Mouse (Mus musculus): ENCODE measurements around the gene Gm4847. TPM values are rescaled to one million over a fixed set of nuclear protein-coding genes. Genes with fewer than 3 reads are reported as not detected.

The Gm4847 gene
- total RNA-seq (2021) (not detected), polyA plus RNA-seq (2012; rRNA removed) (not detected in 2 replicates)
- long read RNA-seq = 0 reads

DNA sequence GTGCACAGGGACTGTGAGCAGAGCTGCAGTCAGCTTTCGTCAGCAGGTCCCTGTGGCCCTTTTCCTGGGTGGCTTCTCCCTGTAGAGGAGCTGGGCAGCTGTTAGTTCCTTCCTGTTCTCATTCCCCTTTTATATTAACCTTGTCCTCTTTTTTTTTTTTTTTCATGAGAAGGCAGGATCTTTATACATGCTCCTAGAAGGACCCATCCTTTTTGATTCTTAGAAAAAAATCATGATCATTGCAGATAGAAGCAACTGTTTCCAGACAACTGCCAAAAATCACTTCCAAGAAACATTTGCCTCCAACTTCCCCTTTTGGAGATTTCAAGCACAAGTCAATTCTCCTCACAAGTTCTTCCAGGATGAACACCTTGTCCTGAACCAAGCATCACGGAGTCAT lies at the start of gene Gm4847:
TSS of gene Gm4847 (minus strand) at position 101 of the 400 bp plus-strand sequence.
- Histone ChIP-seq H3K27me3 (ENCODE audit: control insufficient read depth, insufficient read depth, low read length) (no peaks in the 10 kb centered on the region), H3K9ac (ENCODE audit: low read depth, low read length) (no peak within 1 kb of the TSS), H3K27ac (no peak within 1 kb of the TSS), H3K36me3 (ENCODE audit: control insufficient read depth, insufficient read depth, low read length) (no peaks in the 10 kb centered on the region), H3K4me3 (no peak within 1 kb of the TSS), H3K79me2 (replicated peaks; ENCODE audit: control insufficient read depth, insufficient read depth, low read length) (no peaks in the 10 kb centered on the region), H3K4me1 (ENCODE audit: control insufficient read depth, insufficient read depth, low read length) (no peaks in the 10 kb centered on the region)
- DNase-seq = no peak
- WGBS = 81% methylated on average over 2 of the region's 2 CpGs
- intact Hi-C loops (cut with DNase I) = no loop called here
- no peak for TF ChIP-seq POLR2A (IDR thresholded peaks at IDR 0.05; ENCODE audit: insufficient read depth, low read depth, low read length)
- TF ChIP-seq EP300 (IDR thresholded peaks at IDR 0.05; ENCODE audit: insufficient read depth, low read depth, low read length) = no peak
- TF ChIP-seq CTCF (IDR thresholded peaks at IDR 0.05) = no peak

DNA sequence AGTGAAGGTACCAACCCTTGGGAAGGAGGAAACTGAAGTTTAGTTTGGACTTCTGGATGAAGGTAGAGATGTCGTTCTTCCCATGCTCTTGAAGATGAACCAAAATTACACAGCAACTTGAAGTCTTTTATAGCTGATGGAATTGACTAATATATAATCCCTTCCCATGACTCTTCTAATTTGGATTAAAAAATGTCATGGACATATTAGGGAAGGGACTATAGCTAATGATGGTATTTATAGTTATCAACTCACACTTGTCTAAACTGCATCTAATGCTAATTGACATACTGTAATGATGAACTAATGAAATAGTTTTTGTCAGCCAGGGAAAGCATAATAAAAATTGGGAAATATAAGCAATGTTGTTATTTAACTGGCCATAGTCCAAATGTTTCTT lies 34.3 kb upstream of the Gm4847 start, which contains the start of gene Fmo9:
TSS of gene Fmo9 (minus strand) at position 101 of the 400 bp plus-strand sequence.
- 78% methylated on average over 1 of the region's 1 CpGs for WGBS
- no peaks in the 10 kb centered on the region for H3K36me3 ChIP-seq (ENCODE audit: control insufficient read depth, insufficient read depth, low read length)
- H3K27me3 ChIP-seq (ENCODE audit: control insufficient read depth, insufficient read depth, low read length) = no peaks in the 10 kb centered on the region
- intact Hi-C loops (cut with DNase I) = no loop called here
- no peak within 1 kb of the TSS for H3K9ac ChIP-seq (ENCODE audit: low read depth, low read length)
- TF ChIP-seq POLR2A (IDR thresholded peaks at IDR 0.05; ENCODE audit: insufficient read depth, low read depth, low read length) = no peak
- TF ChIP-seq EP300 (IDR thresholded peaks at IDR 0.05; ENCODE audit: insufficient read depth, low read depth, low read length) = no peak
- TF ChIP-seq CTCF (IDR thresholded peaks at IDR 0.05) = no peak
- no peak for DNase-seq
- no peaks in the 10 kb centered on the region for H3K4me1 ChIP-seq (ENCODE audit: control insufficient read depth, insufficient read depth, low read length)
- no peak within 1 kb of the TSS for H3K27ac ChIP-seq
- no peak within 1 kb of the TSS for H3K4me3 ChIP-seq
- H3K79me2 ChIP-seq (replicated peaks; ENCODE audit: control insufficient read depth, insufficient read depth, low read length) = no peaks in the 10 kb centered on the region

GRCm38 (mm10) chr1:166669264-166669663 lies 21.8 kb upstream of the Gm4847 start:
- H3K4me3 ChIP-seq = no peak overlapping the region
- H3K27ac ChIP-seq = no peak overlapping the region
- no peak for DNase-seq
- no peak overlapping the region for H3K9ac ChIP-seq (ENCODE audit: low read depth, low read length)
- H3K79me2 ChIP-seq (replicated peaks; ENCODE audit: control insufficient read depth, insufficient read depth, low read length) = no peaks in the 10 kb centered on the region
- H3K4me1 ChIP-seq (ENCODE audit: control insufficient read depth, insufficient read depth, low read length) = no peaks in the 10 kb centered on the region
- TF ChIP-seq EP300 (IDR thresholded peaks at IDR 0.05; ENCODE audit: insufficient read depth, low read depth, low read length) = no peak
- no peak for TF ChIP-seq CTCF (IDR thresholded peaks at IDR 0.05)
- TF ChIP-seq POLR2A (IDR thresholded peaks at IDR 0.05; ENCODE audit: insufficient read depth, low read depth, low read length) = no peak
- 0 out of 2 replicates have a peak, but pooled peaks cover 1% of the 10 kb centered on the region for H3K27me3 ChIP-seq (ENCODE audit: control insufficient read depth, insufficient read depth, low read length)
- WGBS = 86% methylated on average over 5 of the region's 5 CpGs
- H3K36me3 ChIP-seq (ENCODE audit: control insufficient read depth, insufficient read depth, low read length) = no peaks in the 10 kb centered on the region
- intact Hi-C loops (cut with DNase I) = no loop called here

DNA sequence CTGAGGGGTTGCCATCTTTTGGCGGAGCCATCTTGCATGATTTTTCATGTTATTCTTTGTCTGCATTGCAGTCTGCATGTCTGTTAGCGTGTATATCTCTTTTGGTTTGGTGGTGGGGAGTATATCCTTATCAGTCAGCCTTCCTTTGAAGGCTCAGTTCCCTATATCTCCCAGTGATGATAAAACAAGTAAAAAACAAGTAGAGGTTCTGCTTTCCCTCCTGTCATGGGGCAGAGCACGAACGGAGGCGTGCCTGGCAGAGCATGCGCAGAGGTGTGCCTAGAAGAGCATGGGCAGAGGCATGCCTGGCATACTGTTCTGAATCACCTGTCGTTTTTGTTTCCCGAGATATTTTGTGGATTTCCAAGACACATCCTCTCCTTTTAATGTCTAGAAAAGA lies 13.3 kb upstream of the Gm4847 start:
- no peaks in the 10 kb centered on the region for H3K36me3 ChIP-seq (ENCODE audit: control insufficient read depth, insufficient read depth, low read length)
- WGBS = 66% methylated on average over 8 of the region's 8 CpGs

More for the DNA sequence above, 13.3 kb upstream of the Gm4847 start:
- Histone ChIP-seq H3K27ac (no peak overlapping the region), H3K79me2 (replicated peaks; ENCODE audit: control insufficient read depth, insufficient read depth, low read length) (no peaks in the 10 kb centered on the region), H3K4me1 (ENCODE audit: control insufficient read depth, insufficient read depth, low read length) (no peaks in the 10 kb centered on the region), H3K4me3 (no peak overlapping the region), H3K27me3 (ENCODE audit: control insufficient read depth, insufficient read depth, low read length) (no peaks in the 10 kb centered on the region), H3K9ac (ENCODE audit: low read depth, low read length) (no peak overlapping the region)
- TF ChIP-seq EP300 (IDR thresholded peaks at IDR 0.05; ENCODE audit: insufficient read depth, low read depth, low read length) (no peak), CTCF (IDR thresholded peaks at IDR 0.05) (no peak), POLR2A (IDR thresholded peaks at IDR 0.05; ENCODE audit: insufficient read depth, low read depth, low read length) (no peak)
- DNase-seq = no peak
- intact Hi-C loops (cut with DNase I) = no loop called here

Small RNA genes within 50 kb of the gene (microRNA-seq; reads per million reads assigned to microRNA genes)
- 0 reads per million in 2 experiments for gene Gm22992

Other genes with a start within 250 kb of the Gm4847 start
- 10 to 100 TPM in 1 of 2 experiments, 1 to 10 TPM in 1; 9.7 to 11.6 TPM for gene Pogk, start 237.8 kb downstream of the Gm4847 start, total RNA-seq (2021)
- 6.2 and 12.0 TPM in 2 replicates for gene Pogk, start 237.8 kb downstream of the Gm4847 start, polyA plus RNA-seq (2012; rRNA removed)
- not detected for gene Gm4846, start 150.1 kb downstream of the Gm4847 start, total RNA-seq (2021)
- not detected in 2 replicates for gene Gm4846, start 150.1 kb downstream of the Gm4847 start, polyA plus RNA-seq (2012; rRNA removed)
- gene Fmo9, start 34.2 kb upstream of the Gm4847 start, total RNA-seq (2021) = not detected
- gene Fmo9, start 34.2 kb upstream of the Gm4847 start, polyA plus RNA-seq (2012; rRNA removed) = not detected in 2 replicates

Data from heart, adult 2 months (tissue).